Mouse (Mus musculus) heart, postnatal 25 days (tissue): ENCODE data around the gene Gm49673. TPM values are rescaled to one million over a fixed set of nuclear protein-coding genes. Genes with fewer than 3 reads are reported as not detected.
"Not testable (repeated sequence)": the region's sequence is repeated elsewhere in the genome, so short reads cannot be mapped to it uniquely, and the experiment has no call there.

ENCODE experiments used
- DNase-seq: peaks from one replicate; pipeline ENCODE4 v3.0.0; 2022; ENCODE audit warnings: low spot score
- intact Hi-C: fragments of 180-260 bp; cut with DNase I; formaldehyde crosslinking; loops from one replicate; pipeline ENCODE4 v1.15.1; 2025
- total RNA-seq, 2 experiments: library from RNA; stranded (reverse); gene quantifications; 2 replicates each; pipeline ENCODE4 v1.2.3; 2021

Gm49673 gene
- not detected for total RNA-seq

- peak; percentile 26 for DNase-seq
These were observed at the start of gene Gm49673, which contains the start of gene Rnaset2a for GRCm38 (mm10) chr17:8147439-8148316. Gene Gm49673, minus strand, starts transcription at chr17:8147788. Gene Rnaset2a, minus strand, starts transcription at chr17:8148097.

GRCm38 (mm10) chr17:8195685-8196376, 48.2 kb upstream of the Gm49673 start:
- DNase-seq: no peak
- intact Hi-C loops: loop anchor here (10.0 kb wide), 1 partner anchor 179 kb away; no protein-coding TSS in a partner anchor

More at GRCm38 (mm10) chr17:8147439-8148316, at the start of gene Gm49673, which contains the start of gene Rnaset2a:
- intact Hi-C loops: not testable (repeated sequence)

GRCm38 (mm10) chr17:8193678-8194077, 46.1 kb upstream of the Gm49673 start:
- DNase-seq: no peak
- intact Hi-C loops: loop anchor here (10.0 kb wide), 1 partner anchor 181 kb away; no protein-coding TSS in a partner anchor

GRCm38 (mm10) chr17:8184217-8184616, 36.6 kb upstream of the Gm49673 start:
- DNase-seq: no peak
- intact Hi-C loops: no loop called here

- no peak for DNase-seq
- intact Hi-C loops: no loop called here
These were observed 36.2 kb upstream of the Gm49673 start for GRCm38 (mm10) chr17:8183815-8184214.

- intact Hi-C loops: no loop called here
- no peak for DNase-seq
These were observed 29.5 kb upstream of the Gm49673 start for GRCm38 (mm10) chr17:8177090-8177489.

GRCm38 (mm10) chr17:8171081-8171480, 23.5 kb upstream of the Gm49673 start:
- DNase-seq: no peak
- intact Hi-C loops: no loop called here

GRCm38 (mm10) chr17:8170331-8170730, 22.7 kb upstream of the Gm49673 start:
- intact Hi-C loops: no loop called here
- DNase-seq: no peak

- DNase-seq, intact Hi-C loops: not testable (repeated sequence)
These were observed 19.8 kb upstream of the Gm49673 start for GRCm38 (mm10) chr17:8167436-8167835.

- DNase-seq, intact Hi-C loops: not testable (repeated sequence)
These were observed 18.9 kb upstream of the Gm49673 start for GRCm38 (mm10) chr17:8166454-8166853.

- intact Hi-C loops, DNase-seq: not testable (repeated sequence)
These were observed 18.4 kb upstream of the Gm49673 start for GRCm38 (mm10) chr17:8165977-8166376.

- intact Hi-C loops, DNase-seq: not testable (repeated sequence)
These were observed 18.0 kb upstream of the Gm49673 start for GRCm38 (mm10) chr17:8165608-8165945.

GRCm38 (mm10) chr17:8164701-8165607, 17.4 kb upstream of the Gm49673 start, which contains the start of gene Fgfr1op:
Gene Fgfr1op, plus strand, starts transcription at chr17:8165501.
- DNase-seq: peak; percentile 57
- intact Hi-C loops: not testable (repeated sequence)

- DNase-seq, intact Hi-C loops: not testable (repeated sequence)
These were observed 13.4 kb upstream of the Gm49673 start for GRCm38 (mm10) chr17:8160969-8161368.

GRCm38 (mm10) chr17:8158627-8159026, 11.0 kb upstream of the Gm49673 start:
- intact Hi-C loops, DNase-seq: not testable (repeated sequence)

GRCm38 (mm10) chr17:8155982-8156381, 8.4 kb upstream of the Gm49673 start:
- intact Hi-C loops, DNase-seq: not testable (repeated sequence)

- intact Hi-C loops, DNase-seq: not testable (repeated sequence)
These were observed 7.4 kb upstream of the Gm49673 start for GRCm38 (mm10) chr17:8155010-8155409.

- intact Hi-C loops, DNase-seq: not testable (repeated sequence)
These were observed 657 bp downstream of the Gm49673 start for GRCm38 (mm10) chr17:8146931-8147330.
